Mouse (Mus musculus) R1 (cell line): ENCODE measurements around the gene Elof1.

Source experiments
- DNase-seq: peaks from one replicate; pipeline ENCODE4 v3.0.0-alpha.2; 2018; ENCODE audit warnings: low read depth, low spot score

Elof1 gene

GRCm38 (mm10) chr9:22136765-22137547, 20.0 kb upstream of the Elof1 start:
- DNase-seq: peak; percentile 98

- DNase-seq: no peak
These were observed 18.8 kb upstream of the Elof1 start, which contains the start of gene Acp5 for GRCm38 (mm10) chr9:22135644-22136390. Acp5 (minus strand) TSS chr9:22135711.

DNA sequence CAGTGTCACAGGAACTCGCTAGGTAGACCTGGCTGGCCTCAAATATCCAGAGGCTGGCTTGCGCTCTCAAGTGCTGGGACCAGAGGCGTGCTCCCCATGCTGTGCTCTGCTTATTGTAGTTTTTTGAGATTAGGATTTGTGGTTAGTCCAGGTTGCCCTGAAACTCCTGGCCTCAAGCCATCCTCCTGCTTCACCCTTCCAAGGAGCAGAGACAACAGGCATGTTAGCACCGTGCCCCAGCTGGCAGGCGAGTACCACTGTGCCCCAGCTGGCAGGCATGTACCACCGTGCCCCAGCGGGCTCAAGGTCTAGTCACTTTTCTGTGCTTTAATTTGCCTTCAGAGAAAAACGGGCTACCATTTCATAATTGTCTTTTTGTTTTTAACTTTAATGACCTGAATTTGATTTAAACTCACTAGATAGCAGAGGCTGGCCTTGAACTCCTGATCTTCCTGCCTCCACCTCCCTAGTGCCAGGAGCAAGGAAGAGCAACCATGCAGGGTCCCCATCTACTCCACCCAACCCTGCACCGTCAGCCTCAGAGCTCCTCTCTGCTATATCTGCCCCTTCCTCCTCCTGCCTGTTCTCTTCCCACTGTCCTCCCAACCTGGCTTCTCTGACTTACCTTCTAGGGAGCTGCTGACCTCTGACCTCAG, 18.1 kb upstream of the Elof1 start:
- DNase-seq: no peak

DNA sequence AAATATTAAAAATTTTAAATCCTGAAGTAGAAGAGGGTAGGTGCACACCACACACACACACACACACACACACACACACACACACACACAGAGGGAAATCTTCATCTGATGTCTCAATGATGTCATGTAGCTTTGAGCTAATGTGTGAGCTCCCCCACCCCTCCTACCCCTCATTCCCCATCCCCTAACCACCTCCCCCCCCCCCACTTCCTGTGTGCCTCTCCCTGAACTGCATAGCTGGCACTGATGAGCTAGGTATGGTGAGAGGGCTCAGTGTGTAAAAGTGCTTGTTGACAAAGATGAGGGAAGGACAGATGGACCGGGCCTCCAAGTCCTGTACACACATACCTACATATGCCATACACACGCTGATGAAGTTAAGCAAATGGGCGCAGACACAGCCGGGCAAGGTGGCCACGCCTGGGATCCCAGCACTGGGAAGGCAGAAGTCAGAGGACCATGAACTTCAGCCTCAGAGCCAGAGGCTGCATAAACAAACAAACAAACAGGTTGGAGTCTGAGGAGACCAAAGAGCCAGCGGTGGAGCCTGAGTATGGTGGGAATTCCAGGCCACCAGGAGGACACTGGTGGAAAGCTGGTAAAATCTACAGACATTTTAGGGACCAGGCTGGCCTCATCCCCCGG, 17.4 kb upstream of the Elof1 start:
- no peak for DNase-seq

GRCm38 (mm10) chr9:22132220-22132619, 15.2 kb upstream of the Elof1 start:
- DNase-seq: peak; percentile 65

GRCm38 (mm10) chr9:22131226-22131981, 14.4 kb upstream of the Elof1 start:
- DNase-seq: peak; percentile 91

DNA sequence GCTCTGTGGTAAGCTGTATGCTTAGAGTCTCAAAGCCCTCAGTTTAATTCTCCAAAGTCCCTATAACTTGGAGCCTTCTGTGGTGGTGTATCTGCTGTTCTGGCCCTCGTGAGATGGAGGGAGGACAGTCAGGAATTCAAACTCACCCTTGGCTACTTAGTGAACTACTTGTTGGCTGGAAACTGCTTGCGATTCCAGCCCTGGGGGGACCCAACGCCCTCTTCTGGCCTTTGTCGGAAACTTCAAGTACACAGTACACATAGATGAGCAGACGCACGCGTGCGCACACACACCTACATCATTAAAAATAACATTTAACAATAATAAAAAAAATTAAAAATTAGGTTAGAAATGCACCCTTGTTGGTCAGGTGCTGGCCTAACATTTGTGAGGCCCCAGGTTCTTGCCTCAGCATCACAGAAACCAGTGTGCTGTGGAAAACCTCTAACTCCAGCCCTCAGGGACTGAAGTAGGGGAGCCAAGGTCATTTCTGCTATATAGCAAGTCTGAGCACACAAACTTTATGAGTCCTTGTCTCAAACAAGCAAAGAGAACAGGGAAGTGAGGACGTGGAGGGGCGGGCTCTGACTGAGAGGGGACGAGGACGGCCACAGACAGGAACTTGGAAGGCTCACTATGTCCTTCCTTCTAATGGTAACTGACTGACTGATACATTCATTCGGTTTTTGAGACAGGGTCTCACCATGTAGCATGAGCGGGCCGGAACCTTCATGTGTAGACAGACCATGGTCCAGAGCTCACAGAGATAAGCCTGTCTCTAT, 8.5 kb upstream of the Elof1 start:
- DNase-seq: peak; percentile 62

DNA sequence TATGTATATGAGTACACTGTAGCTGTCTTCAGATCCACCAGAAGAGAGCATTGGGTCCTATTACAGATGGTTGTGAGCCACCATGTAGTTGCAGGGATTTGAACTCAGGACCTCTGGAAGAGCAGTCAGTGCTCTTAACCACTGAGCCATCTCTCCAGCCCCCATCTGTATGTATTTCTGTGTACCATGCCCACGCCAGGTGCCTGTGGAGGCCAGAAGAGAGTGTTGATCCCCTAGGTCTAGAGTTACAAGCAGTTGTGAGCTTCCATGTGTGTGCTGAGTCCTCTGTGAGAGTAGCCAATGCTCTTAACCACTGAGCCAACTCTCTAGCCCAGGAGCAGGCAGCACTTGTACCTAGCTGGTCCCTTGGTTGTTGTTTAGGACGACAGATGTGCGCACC, 7.2 kb upstream of the Elof1 start:
- no peak for DNase-seq

- no peak for DNase-seq
These were observed 6.2 kb upstream of the Elof1 start for GRCm38 (mm10) chr9:22123069-22123609.

DNA sequence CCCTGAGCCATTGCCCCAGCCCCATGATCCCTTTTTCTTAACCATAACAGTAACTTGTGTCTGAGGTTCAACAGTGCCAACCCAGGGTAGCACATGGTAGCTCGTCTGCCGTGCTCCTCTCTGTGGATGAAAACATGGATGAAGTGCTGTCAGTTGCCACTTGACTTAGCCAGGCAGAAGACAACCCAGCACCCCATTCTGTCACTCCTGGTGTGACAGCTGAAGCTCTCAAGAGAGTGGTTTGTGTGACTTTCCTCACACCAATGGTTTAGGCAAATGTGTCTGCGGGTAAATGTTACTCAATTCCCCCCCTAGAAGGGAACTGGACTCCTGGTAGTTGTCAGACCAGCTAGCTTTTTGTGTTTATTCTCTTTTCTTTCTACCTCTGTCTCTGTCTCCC, 5.0 kb upstream of the Elof1 start:
- no peak for DNase-seq

- DNase-seq: no peak
These were observed 4.6 kb upstream of the Elof1 start for GRCm38 (mm10) chr9:22121545-22121944.

- no peak for DNase-seq
These were observed 2.6 kb upstream of the Elof1 start for GRCm38 (mm10) chr9:22119543-22119942.

DNA sequence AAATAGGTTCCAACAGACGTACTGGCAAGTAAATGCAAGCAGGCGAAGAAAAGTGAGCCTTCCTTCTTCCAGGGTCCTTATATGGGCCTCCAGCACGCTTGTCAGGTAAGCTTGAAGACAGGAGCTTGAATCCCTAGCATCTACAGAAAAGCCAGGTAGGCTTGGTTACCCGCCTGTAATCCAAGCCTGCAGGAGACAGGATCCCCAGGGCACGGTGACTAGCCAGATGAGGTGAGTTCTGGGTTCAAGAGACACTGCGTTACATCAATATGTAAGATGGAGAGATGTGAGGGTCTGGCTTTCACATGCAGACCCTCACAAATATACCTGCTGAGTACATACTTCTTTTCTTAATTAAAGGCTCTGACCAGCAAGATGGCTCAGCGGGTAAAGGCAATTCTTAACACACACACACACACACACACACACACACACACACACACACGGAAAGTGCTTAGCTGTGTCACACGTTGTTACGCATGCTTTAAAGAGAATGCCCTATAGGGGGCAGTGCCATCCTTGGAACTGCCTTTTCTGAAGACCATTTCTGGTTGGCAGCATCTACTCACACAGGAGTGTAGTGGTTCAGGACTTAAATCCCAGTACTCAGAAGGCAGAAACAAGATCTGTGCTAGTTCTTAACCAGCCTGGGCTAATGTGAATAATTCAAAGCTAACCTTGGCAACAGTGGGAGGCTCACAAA, 933 bp upstream of the Elof1 start:
- peak; percentile 86 for DNase-seq

GRCm38 (mm10) chr9:22116086-22116485, 886 bp downstream of the Elof1 start:
- DNase-seq: peak; percentile 37

DNA sequence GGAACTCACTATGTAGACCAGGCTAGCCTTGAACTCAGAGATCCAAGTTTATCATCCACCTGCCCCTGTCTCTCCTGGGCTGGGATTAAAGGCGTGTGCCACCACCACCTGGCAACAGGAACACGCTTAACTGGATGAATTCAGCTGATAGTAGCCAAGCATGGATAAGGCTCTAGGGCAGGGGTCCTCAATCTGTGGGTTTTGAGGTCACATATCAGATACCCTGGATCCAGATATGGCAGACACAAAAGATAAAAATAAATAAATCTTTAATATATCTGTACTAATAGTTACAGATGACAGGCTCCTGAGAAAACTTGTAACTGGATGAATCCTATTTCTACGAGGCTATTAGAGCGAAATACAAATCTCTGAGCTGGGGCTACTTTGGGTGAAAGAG, 1.3 kb downstream of the Elof1 start:
- no peak for DNase-seq

GRCm38 (mm10) chr9:22108194-22108593, 8.8 kb downstream of the Elof1 start:
- no peak for DNase-seq

DNA sequence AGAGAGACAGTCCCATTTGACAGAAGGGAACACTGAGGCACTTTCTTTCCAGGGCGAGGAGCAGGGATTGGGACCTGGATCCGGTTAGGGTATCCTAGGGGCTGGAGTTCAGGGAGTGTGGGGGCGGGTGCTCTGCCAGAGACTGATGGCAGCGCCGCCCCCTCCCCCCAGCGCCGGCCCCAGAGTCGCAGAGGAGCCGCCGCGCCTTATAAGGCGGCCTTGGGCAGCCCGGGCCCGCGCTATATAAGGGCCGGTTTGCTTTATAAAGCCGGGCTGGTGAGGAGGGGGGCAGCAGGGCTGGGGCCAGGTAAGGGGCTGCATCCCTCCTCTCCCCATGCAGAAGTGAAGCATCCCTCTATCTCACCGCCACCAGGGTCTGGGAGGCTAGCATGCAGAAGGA, 17.1 kb downstream of the Elof1 start:
- DNase-seq: peak; percentile 42

DNA sequence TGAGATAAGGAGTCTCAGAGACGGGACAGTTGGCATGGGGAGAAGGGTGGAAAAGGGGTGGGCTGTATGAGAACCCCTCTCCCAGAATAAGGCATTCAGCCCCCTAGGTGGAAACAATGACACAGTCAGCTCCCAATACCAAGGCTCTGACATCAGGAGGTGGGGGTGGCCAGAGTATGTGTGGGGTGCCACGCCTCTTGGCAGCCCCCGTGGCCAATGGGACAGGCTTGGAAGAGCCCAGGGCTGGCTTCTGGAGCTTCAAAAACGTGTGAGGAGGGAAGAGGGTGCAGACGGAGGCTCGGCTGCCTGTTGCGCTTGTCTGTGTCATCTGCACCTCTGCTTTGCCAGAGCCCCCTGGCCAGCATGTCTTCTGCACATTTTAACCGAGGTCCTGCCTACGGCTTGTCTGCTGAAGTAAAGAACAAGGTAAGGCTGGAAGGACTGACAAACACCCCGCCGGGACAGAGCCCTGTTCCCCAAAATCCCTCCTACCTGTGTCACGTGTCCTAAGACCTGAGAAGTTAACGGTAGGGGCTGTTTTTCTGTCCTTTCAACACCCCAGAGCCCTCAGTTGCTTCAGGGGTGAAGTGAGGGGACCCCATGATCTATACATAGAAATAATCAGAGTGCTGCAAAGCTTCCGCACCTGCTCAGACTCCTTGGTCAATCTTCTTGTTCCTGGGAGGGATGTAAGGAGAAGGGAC, 17.8 kb downstream of the Elof1 start, which contains the start of gene Cnn1:
Gene Cnn1, plus strand, starts transcription at position 224 of the 704 bp plus-strand sequence.
- DNase-seq: peak; percentile 38

DNA sequence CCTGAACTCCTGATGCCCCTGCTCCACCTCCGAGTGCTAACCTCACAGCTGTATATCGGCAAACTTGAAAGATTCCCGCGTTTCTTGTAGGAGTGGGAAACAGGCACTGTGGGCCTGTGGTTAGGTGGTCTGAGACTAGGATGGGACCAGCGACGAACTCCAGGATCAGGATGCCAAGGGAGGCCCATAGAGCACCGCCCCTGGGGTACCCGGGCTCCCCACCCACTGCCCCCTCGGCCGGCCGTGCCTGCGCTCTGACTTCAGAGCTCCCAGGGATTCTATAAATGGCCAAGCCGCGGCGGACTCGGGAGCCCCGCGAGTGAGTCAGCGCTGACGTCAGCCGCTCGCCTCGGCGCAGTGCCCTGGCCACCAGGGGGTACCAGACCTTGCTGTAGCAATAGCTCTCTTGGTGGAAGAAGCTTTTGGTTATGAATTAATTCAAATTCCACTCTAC, 21.1 kb downstream of the Elof1 start:
- peak; percentile 70 for DNase-seq
